Mouse (Mus musculus) effector memory CD4-positive, alpha-beta T cell, adult 7 months (primary cell): ENCODE measurements around the gene Fut2. TPM values are rescaled to one million over a fixed set of nuclear protein-coding genes. Genes with fewer than 3 reads are reported as not detected.

ENCODE experiments used
- polyA plus RNA-seq: library from polyadenylated mRNA; unstranded; fragments of 100-300 nt; shearing (Covaris generic); gene quantifications from one replicate; pipeline ENCODE4 v1.2.1, GENCODE M21; 2017

Gene Fut2
- 0.89 TPM for polyA plus RNA-seq

DNA sequence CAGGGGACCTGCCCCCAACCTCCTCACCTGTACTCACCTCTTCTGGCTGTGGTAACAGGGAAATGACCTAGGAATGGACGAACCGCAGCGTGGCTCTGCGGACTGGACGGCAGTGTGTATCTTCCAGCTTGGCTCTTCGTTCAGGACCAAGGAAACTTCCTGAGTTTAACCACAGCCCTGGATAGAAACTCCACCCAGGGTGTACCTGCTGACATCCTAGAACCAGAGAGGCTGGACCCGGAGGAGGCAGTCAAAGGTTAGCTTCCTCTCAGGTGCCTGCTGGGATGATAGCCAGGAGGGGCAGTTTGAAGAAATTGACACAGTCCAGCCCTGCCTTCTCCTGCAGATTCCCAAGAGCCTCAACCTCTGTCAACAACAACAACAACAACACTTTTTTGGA lies at the start of gene Fut2:
TSS of gene Fut2 (minus strand) at position 234 of the 400 bp plus-strand sequence.

DNA sequence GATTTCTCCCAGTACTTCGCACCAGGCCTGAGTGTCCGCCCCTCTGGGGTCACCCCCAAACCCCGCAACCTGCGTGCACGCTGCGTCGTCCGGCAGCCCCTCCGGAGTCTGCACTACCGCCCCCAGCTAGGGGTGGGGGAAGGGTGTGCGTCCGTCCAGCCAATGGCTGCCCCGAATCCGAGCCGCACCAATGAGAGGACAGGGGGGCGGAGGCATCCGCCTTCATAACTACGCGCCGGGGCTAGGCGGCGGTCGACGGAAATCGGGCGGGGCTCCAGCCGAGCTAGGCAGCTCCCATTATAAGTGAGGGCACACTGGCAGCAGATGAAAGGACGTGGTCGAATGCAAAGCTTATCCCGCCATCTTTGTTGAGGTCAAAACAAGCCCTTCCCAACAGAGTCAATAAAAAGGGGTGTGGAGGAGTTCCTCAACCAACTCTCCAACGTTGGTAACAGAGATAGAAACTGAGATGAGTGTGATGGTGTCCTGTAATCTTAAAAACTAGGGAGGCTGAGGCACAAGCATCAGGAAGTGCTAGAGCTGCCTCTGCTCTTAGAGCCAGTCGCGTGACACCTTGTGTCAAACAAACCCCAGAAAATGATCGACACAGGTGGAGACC lies 49.0 kb upstream of the Fut2 start, which contains the start of gene Rpl18:
TSS of gene Rpl18 (plus strand) at position 368 of the 619 bp plus-strand sequence.

DNA sequence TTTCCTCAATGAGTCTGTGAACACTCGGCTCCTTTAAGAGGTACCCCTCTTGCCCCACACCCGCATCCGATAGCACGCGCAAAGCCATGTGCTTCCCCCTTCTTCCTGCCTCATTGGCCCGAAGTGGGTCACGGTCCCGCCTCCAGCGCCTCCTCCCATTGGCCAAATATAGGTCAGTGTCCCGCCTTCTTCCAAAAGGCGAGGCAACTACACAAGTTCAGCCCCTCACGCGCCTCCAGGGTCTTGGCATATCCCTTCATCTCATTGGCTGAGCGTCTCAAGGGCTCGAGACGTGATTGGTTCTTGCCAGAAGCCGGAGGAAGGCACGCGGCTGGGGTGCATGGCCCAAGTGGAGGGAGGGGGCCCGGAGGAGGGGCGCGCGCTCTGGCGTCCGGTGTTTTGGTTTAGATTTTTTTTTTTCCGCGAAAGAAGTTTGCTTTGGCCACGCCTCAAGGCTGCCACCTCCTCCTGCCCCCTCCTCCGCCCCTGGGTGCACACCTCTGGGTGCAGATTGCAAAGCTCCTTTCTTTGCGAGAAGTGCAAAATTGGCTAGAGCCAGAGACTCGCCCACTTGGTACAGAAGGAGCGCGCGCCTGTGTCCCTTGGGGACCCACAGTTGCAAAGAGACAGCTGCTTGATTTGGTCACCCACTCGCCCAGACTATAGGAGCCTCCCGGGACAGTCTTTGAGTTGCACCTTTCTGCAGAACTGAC lies 38.7 kb upstream of the Fut2 start, which contains the start of gene Dbp:
TSS of gene Dbp (plus strand) at position 359 of the 713 bp plus-strand sequence.

DNA sequence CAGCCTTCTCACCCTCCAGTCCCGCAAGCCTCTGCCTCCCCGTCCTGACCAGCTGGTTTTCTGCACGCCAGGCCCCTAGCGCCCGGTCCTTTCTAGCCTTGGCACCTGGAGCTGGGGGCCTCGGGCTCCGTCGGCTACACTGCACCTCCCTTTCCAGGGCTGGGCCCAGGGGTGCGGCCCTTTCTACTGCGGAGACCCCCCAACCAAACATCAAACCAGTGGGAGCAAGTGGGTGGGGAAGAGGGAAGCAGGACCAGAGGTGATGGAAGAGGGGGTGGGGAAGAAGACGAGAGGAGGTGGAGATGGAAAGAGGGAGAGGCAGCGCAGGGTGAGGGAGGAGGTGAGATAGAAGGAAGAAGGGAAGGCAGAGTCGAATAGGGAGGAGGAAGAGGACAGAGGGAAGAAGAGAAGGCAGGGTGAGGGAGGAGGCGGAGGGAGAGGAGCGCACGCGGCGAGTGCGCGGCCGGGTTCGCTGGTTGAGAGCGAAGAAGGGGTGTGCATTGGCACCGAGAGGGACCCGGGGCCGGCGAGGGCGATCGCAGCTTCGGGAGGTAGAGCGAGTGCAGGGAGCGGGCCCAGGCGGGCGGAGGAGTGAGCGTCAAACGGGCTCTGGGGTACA lies 33.4 kb upstream of the Fut2 start, which contains the start of gene Car11:
TSS of gene Car11 (plus strand) at position 321 of the 619 bp plus-strand sequence.

DNA sequence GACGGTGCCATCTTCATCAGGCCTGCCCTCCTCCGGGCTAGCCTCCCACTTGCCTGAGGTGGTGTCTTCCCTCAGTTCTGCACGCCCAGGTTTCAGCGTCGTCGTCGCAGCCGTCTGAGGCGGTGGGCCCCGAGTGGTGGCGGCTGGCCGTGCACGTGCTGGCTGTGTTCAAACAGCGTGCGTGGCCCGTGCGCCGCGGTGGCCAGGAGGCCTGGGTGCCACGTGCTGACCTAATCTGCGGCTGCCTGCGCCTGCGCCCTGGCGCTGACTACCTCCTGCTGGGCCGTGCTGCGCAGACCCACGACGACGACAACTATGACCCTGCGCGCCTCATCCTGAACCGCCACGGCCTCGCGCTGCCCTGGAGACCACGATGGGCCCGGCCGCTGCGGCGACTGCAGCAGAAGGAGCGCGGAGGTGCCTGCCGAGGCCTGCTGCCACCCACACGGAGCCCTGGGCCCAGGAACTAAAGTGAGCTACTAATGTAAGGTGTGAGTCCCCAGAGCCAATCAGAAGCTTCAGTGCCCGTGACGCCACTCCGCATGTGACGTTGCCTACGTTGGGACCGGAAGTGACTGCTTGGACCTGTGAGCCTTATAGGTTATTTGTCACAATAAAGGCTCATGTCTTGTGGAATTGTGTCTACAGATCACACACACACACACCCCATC lies 27.9 kb upstream of the Fut2 start, which contains the start of gene Sec1:
TSS of gene Sec1 (minus strand) at position 482 of the 671 bp plus-strand sequence.

DNA sequence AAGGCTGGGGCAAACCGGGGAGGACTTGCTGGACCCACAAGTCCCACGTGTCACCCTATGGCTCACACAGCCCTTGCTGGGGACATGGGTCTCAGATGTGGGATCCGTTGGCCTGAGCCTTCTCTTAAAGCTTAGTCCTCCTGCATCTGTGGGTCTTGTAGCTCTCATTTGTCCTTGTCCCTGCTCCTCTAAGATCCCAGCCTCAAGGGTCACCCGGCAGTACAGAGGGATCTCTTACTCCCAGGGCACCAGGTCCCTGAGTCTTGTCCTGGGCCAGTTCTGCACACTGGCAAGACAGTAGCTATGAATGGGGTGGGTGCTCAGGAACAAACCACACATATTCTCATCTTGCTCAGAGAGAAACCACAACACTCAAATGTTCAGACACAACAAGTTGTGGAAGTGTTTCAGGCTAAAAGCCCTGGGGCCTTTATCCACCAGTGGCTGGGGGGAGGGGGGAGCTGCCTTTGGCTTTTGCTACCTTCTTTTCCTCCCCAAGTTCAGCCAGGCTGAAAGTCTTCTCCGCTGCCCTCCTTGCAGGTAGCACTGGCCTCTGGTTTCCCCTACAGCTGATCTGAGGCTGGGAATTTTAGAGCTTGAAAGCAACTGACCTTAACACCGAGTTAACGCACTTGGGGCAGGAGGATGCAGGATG lies 17.3 kb upstream of the Fut2 start, which contains the start of gene Ntn5:
TSS of gene Ntn5 (plus strand) at position 627 of the 655 bp plus-strand sequence.

DNA sequence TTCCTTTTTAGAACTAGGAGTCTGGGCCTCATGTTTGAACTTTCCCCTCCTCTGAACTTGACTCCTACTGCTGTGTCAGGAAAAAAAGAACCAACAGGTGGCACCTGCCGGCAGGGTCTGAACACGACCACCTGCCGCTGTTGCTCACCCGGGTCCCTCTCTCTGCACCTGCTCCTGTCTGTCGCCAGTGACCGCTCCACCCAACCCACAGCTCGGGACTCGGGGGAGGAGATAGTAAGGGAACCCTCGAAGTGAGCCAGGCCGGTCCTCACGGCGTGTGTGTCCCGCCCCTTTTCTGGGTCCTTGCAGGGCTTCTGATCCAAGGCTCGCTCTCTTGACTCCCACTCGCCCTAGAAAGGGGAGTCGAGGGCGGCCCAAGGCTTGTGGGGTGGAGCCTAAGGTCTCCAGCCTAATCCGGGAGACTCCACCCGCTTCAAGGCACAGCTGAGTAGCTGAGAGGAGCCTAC lies 26.6 kb downstream of the Fut2 start, which contains the start of gene Mamstr:
TSS of gene Mamstr (plus strand) at position 417 of the 467 bp plus-strand sequence.

DNA sequence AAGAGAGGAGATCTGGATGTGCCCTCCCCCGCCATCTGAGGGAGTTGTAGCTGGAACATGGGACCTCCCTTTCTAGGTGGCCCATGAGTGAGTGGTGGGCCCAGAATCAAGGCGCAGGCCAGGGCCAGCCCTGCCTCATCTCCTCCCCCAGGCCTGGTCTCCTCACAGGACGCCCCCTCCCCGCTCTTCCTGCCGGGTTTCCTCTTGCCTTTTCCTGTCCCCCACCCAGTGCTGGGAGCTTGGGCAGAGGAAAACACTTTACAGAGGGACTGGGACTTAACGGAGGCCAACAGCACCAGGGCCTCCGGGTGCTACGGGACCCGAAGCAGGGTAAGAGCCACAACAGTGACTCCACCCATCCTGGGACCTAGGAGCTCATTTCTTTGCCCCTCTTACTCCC lies 38.9 kb downstream of the Fut2 start, which contains the start of gene Rasip1:
TSS of gene Rasip1 (plus strand) at position 228 of the 400 bp plus-strand sequence.

DNA sequence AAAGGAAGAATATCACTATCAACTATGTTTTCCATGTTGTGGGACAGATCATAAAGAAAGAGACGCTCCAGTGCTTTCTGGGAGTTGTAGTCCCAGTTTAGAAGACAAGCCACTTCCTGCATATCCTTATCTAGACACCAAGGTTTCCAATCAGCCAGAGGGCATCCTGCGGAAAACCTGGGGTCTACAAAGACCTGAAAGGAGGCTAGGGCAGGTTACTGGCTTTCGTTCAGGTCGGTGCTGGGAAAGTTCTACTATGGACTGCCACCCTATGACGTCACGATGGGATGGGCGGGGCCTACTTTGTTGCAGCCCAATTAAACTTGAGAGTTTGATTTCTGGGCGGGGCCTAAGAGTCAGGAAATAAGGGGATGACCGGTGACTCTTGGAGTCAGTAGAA lies 44.8 kb downstream of the Fut2 start, which contains the start of gene Izumo1:
TSS of gene Izumo1 (plus strand) at position 369 of the 400 bp plus-strand sequence.

DNA sequence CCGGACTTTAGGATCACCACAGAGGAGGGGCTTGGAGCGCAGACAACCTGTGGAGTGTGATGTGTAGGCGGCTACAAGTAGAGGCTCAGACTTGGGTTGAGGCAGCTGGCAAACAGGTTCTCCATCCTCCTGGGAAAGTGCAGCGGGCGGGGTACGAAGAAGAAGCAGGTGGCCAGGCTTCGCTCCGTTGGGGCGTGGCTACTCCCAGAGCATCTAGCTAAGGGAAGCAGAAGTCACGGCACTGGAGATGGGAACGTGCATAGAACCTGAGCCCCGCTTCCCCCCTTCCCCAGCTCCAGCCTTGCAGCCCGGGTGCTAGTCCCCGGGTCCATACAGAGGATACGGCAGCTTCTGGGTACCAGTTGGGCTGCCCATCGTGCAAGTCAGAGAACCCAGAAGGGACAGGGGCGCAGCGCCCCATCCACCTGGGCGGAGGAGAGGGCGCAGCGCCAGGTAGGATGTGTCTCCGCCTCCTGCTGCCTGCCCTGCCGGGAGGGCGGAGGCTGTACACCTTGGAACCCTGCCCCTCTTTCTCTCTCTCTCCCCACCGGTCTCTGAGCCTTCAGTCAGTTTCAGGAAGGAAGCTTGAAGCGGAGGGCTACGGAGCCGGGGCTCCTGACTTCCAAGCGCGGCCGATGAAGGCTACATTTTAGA lies 49.0 kb downstream of the Fut2 start, which contains the start of gene Fut1:
TSS of gene Fut1 (plus strand) at position 248 of the 654 bp plus-strand sequence.

Other genes starting within 250 kb of the Fut2 start
- gene Lhb, start 245.6 kb downstream of the Fut2 start, polyA plus RNA-seq = not detected
- 3.2 TPM for gene Gys1, start 231.6 kb downstream of the Fut2 start, polyA plus RNA-seq
- 32.3 TPM for gene Ruvbl2, start 228.3 kb downstream of the Fut2 start, polyA plus RNA-seq
- 2,366 TPM for gene Ftl1, start 206.5 kb downstream of the Fut2 start, polyA plus RNA-seq
- gene Bax, start 199.5 kb downstream of the Fut2 start, polyA plus RNA-seq = 236 TPM
- 1.3 TPM for gene Tulp2, start 184.5 kb downstream of the Fut2 start, polyA plus RNA-seq
- 0.89 TPM for gene Gm45808, start 179.6 kb downstream of the Fut2 start, polyA plus RNA-seq
- 0.80 TPM for gene Dhdh, start 177.6 kb downstream of the Fut2 start, polyA plus RNA-seq
- 218 TPM for gene Nucb1, start 156.0 kb downstream of the Fut2 start, polyA plus RNA-seq
- gene Ppp1r15a, start 140.1 kb downstream of the Fut2 start, polyA plus RNA-seq = 751 TPM
- gene Plekha4, start 140.1 kb downstream of the Fut2 start, polyA plus RNA-seq = 1.3 TPM
- gene Hsd17b14, start 111.5 kb downstream of the Fut2 start, polyA plus RNA-seq = 2.0 TPM
- 38.0 TPM for gene Bcat2, start 96.2 kb downstream of the Fut2 start, polyA plus RNA-seq
- not detected for gene Fgf21, start 50.9 kb downstream of the Fut2 start, polyA plus RNA-seq
- gene Fut1, start 49.1 kb downstream of the Fut2 start, polyA plus RNA-seq = 1.2 TPM
- gene Izumo1, start 44.6 kb downstream of the Fut2 start, polyA plus RNA-seq = not detected
- not detected for gene Rasip1, start 38.9 kb downstream of the Fut2 start, polyA plus RNA-seq
- 1.1 TPM for gene Mamstr, start 26.4 kb downstream of the Fut2 start, polyA plus RNA-seq
- not detected for gene Ntn5, start 17.6 kb upstream of the Fut2 start, polyA plus RNA-seq
- gene Sec1, start 28.0 kb upstream of the Fut2 start, polyA plus RNA-seq = not detected
- 1.3 TPM for gene Car11, start 33.4 kb upstream of the Fut2 start, polyA plus RNA-seq
- 7.4 TPM for gene Dbp, start 38.7 kb upstream of the Fut2 start, polyA plus RNA-seq
- gene Rpl18, start 49.1 kb upstream of the Fut2 start, polyA plus RNA-seq = 1,531 TPM
- 17.9 TPM for gene Sphk2, start 51.6 kb upstream of the Fut2 start, polyA plus RNA-seq
- 0.57 TPM for gene Fam83e, start 54.8 kb upstream of the Fut2 start, polyA plus RNA-seq
- gene Spaca4, start 59.4 kb upstream of the Fut2 start, polyA plus RNA-seq = not detected
- 0.13 TPM for gene Lmtk3, start 117.3 kb upstream of the Fut2 start, polyA plus RNA-seq
- 13.1 TPM for gene Sult2b1, start 118.3 kb upstream of the Fut2 start, polyA plus RNA-seq
- gene Cyth2, start 148.2 kb upstream of the Fut2 start, polyA plus RNA-seq = 153 TPM
- 0.46 TPM for gene Kcnj14, start 158.4 kb upstream of the Fut2 start, polyA plus RNA-seq
- 34.7 TPM for gene Grwd1, start 164.6 kb upstream of the Fut2 start, polyA plus RNA-seq
- 55.4 TPM for gene Kdelr1, start 206.4 kb upstream of the Fut2 start, polyA plus RNA-seq
- gene Grin2d, start 212.0 kb upstream of the Fut2 start, polyA plus RNA-seq = 0.84 TPM
- not detected for gene Syngr4, start 230.3 kb upstream of the Fut2 start, polyA plus RNA-seq
- 3.7 TPM for gene Tmem143, start 230.5 kb upstream of the Fut2 start, polyA plus RNA-seq